Mouse (Mus musculus): ENCODE measurements around the gene Zfyve28. TPM values are rescaled to one million over a fixed set of nuclear protein-coding genes. Genes with fewer than 3 reads are reported as not detected.

Gene Zfyve28
- polyA plus RNA-seq, 1 experiment from 2014 or later: 0.37 TPM

DNA sequence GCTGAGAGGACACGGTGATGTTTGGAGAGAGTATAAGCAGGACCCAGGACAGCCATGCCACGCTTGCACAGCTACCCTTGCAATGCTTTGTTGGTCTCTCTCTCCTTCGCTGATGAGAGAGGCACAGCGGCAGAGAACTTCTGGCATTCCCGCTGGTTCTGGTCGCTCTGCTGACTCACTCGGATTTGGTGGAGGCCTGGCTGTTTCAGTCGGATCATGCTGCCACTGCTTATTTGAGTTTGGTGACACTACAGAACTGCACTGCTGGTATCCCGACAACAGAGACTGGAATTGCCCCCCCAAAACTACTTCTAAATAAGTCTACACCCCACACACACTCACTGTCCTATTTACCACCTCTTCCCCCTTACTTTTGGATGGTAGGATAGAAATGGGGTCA, 9.0 kb downstream of the Zfyve28 start:
- Histone ChIP-seq H3K4me1 (ENCODE audit: control insufficient read depth, insufficient read depth, low read length) (no peaks in the 10 kb centered on the region), H3K4me2 (replicated peaks; ENCODE audit: low read depth, low read length) (no peak overlapping the region), H3K9ac (ENCODE audit: low read depth, low read length) (no peak overlapping the region), H3K27me3 (ENCODE audit: control insufficient read depth, insufficient read depth, low read length) (peaks cover under 1% of the 10 kb centered on the region; the same call in 1 of the 2 replicates), H3K36me3 (ENCODE audit: control insufficient read depth, insufficient read depth, low read length) (no peaks in the 10 kb centered on the region), H3K9me3 (ENCODE audit: control insufficient read depth, low read length) (no peaks in the 10 kb centered on the region), H3K27ac (ENCODE audit: low read depth, low read length) (no peak overlapping the region), H3K4me3 (ENCODE audit: low read length) (no peak overlapping the region)
- 88% methylated on average over 9 of the region's 9 CpGs for WGBS
- no peak for ATAC-seq (ENCODE audit: low FRiP score, low TSS enrichment)

DNA sequence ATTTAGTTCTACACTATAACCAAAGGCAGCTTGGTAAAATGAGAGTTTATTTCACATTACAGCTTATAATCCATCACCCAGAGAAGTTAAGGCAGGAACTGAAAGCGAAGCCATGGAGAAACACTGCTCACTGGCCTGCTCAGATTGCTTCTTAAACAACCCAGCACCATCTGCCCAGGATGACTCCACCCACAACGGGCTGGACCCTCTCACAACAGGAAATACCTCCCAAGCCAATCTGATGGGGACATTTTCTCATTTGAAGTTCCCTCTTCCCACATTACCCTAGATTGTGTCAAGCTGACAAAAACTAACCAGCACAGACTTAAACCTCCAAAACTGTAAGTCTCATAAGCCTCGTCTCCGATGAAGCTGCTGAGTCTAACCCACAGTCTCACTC, 10.2 kb downstream of the Zfyve28 start:
- H3K27me3 ChIP-seq (ENCODE audit: control insufficient read depth, insufficient read depth, low read length): no peaks in the 10 kb centered on the region
- no peak overlapping the region for H3K9ac ChIP-seq (ENCODE audit: low read depth, low read length)
- no peak overlapping the region for H3K4me2 ChIP-seq (replicated peaks; ENCODE audit: low read depth, low read length)
- no peak overlapping the region for H3K27ac ChIP-seq (ENCODE audit: low read depth, low read length)
- H3K4me1 ChIP-seq (ENCODE audit: control insufficient read depth, insufficient read depth, low read length): no peaks in the 10 kb centered on the region
- H3K36me3 ChIP-seq (ENCODE audit: control insufficient read depth, insufficient read depth, low read length): no peaks in the 10 kb centered on the region
- H3K4me3 ChIP-seq (ENCODE audit: low read length): no peak overlapping the region
- WGBS: 65% methylated on average over 4 of the region's 4 CpGs
- H3K9me3 ChIP-seq (ENCODE audit: control insufficient read depth, low read length): no peaks in the 10 kb centered on the region
- no peak for ATAC-seq (ENCODE audit: low FRiP score, low TSS enrichment)

DNA sequence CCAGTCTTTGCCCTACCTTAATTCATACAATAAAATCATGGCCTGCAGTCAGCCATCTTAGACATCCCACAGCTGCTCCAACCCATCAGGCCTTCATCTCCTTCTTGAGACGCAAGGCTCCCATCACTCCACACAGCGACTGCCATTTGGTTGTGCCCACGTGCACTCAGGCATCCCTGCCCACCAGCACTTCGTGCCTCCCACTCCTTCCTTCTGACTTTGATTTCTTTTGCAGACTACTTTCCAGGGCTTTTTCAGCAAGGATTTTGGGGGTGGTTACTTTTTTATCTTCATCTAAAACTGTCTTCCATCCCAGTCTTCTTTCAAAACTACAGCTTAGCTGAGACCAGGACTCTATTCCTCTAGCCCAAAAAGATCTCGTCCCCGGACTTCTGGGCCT, 11.5 kb downstream of the Zfyve28 start:
- Histone ChIP-seq H3K4me2 (replicated peaks; ENCODE audit: low read depth, low read length) (no peak overlapping the region), H3K27me3 (ENCODE audit: control insufficient read depth, insufficient read depth, low read length) (no peaks in the 10 kb centered on the region), H3K36me3 (ENCODE audit: control insufficient read depth, insufficient read depth, low read length) (no peaks in the 10 kb centered on the region), H3K4me1 (ENCODE audit: control insufficient read depth, insufficient read depth, low read length) (no peaks in the 10 kb centered on the region), H3K9ac (ENCODE audit: low read depth, low read length) (no peak overlapping the region), H3K4me3 (ENCODE audit: low read length) (no peak overlapping the region), H3K9me3 (ENCODE audit: control insufficient read depth, low read length) (no peaks in the 10 kb centered on the region), H3K27ac (ENCODE audit: low read depth, low read length) (no peak overlapping the region)
- no peak for ATAC-seq (ENCODE audit: low FRiP score, low TSS enrichment)
- 61% methylated on average over 6 of the region's 6 CpGs for WGBS

DNA sequence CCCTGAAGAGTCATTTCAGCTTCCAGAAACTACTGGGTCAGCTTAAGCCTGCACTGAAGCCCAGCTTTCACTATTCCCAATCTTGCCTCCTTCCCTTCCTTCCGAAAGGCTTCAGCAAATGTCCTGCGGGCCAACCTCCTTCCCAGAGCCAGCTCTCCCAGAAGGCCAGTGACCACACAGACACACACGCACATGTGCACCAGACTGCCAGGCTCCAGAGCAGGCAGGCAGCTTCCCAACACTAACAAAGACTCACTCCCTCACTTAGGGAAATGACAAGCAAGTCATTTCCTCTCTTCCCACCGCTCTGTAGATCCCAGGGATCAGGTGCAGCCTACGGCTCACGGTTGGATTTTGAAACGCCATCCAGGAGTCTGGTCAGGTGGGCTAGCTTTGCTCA, 12.1 kb downstream of the Zfyve28 start:
- Histone ChIP-seq H3K27ac (ENCODE audit: low read depth, low read length) (no peak overlapping the region), H3K9me3 (ENCODE audit: control insufficient read depth, low read length) (no peaks in the 10 kb centered on the region), H3K36me3 (ENCODE audit: control insufficient read depth, insufficient read depth, low read length) (no peaks in the 10 kb centered on the region), H3K4me1 (ENCODE audit: control insufficient read depth, insufficient read depth, low read length) (no peaks in the 10 kb centered on the region), H3K4me3 (ENCODE audit: low read length) (no peak overlapping the region), H3K9ac (ENCODE audit: low read depth, low read length) (no peak overlapping the region), H3K27me3 (ENCODE audit: control insufficient read depth, insufficient read depth, low read length) (no peaks in the 10 kb centered on the region), H3K4me2 (replicated peaks; ENCODE audit: low read depth, low read length) (no peak overlapping the region)
- whole genome bisulfite sequencing: 82% methylated on average over 7 of the region's 7 CpGs
- ATAC-seq (ENCODE audit: low FRiP score, low TSS enrichment): no peak

DNA sequence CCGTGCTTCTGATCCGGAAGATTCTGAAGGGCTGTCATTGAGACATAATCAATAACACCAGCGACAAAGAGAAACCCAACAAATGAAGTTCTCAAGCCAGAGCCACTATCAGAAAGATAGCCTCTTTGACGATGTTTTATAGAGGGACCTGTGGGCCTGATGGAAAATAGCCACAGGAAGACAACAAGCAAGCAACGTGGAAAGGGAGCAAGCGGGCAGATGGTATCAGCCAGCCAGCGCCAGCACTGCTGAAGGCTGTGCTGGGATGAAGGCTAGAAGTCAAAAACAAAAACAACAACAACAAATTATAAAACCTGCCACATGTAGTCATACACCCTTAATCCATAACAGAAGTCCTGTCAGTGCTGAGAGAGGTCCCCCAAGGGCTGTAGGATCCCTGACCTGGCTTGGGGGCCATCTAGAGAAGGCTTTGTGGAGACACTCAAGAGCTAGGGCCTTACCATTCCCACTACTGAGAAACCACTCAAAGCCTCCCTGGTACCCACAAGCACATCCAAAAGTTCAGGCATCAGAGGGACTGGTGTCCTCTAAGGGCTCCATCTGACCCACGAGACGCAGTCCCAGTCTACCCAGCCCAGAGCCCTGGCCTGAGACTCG, 13.5 kb downstream of the Zfyve28 start:
- H3K4me3 ChIP-seq (ENCODE audit: low read length): no peak overlapping the region
- WGBS: 88% methylated on average over 10 of the region's 10 CpGs
- no peak overlapping the region for H3K4me2 ChIP-seq (replicated peaks; ENCODE audit: low read depth, low read length)
- no peaks in the 10 kb centered on the region for H3K36me3 ChIP-seq (ENCODE audit: control insufficient read depth, insufficient read depth, low read length)
- no peaks in the 10 kb centered on the region for H3K27me3 ChIP-seq (ENCODE audit: control insufficient read depth, insufficient read depth, low read length)
- H3K9ac ChIP-seq (ENCODE audit: low read depth, low read length): no peak overlapping the region
- ATAC-seq (ENCODE audit: low FRiP score, low TSS enrichment): no peak
- H3K4me1 ChIP-seq (ENCODE audit: control insufficient read depth, insufficient read depth, low read length): no peaks in the 10 kb centered on the region
- H3K9me3 ChIP-seq (ENCODE audit: control insufficient read depth, low read length): no peaks in the 10 kb centered on the region
- H3K27ac ChIP-seq (ENCODE audit: low read depth, low read length): no peak overlapping the region

GRCm38 (mm10) chr5:34274268-34274667, 14.0 kb downstream of the Zfyve28 start:
- no peak for ATAC-seq (ENCODE audit: low FRiP score, low TSS enrichment)
- H3K27ac ChIP-seq (ENCODE audit: low read depth, low read length): no peak overlapping the region
- no peaks in the 10 kb centered on the region for H3K9me3 ChIP-seq (ENCODE audit: control insufficient read depth, low read length)
- no peak overlapping the region for H3K4me3 ChIP-seq (ENCODE audit: low read length)
- no peaks in the 10 kb centered on the region for H3K27me3 ChIP-seq (ENCODE audit: control insufficient read depth, insufficient read depth, low read length)
- H3K36me3 ChIP-seq (ENCODE audit: control insufficient read depth, insufficient read depth, low read length): no peaks in the 10 kb centered on the region
- WGBS: 88% methylated on average over 3 of the region's 3 CpGs
- no peak overlapping the region for H3K9ac ChIP-seq (ENCODE audit: low read depth, low read length)
- no peaks in the 10 kb centered on the region for H3K4me1 ChIP-seq (ENCODE audit: control insufficient read depth, insufficient read depth, low read length)
- no peak overlapping the region for H3K4me2 ChIP-seq (replicated peaks; ENCODE audit: low read depth, low read length)

DNA sequence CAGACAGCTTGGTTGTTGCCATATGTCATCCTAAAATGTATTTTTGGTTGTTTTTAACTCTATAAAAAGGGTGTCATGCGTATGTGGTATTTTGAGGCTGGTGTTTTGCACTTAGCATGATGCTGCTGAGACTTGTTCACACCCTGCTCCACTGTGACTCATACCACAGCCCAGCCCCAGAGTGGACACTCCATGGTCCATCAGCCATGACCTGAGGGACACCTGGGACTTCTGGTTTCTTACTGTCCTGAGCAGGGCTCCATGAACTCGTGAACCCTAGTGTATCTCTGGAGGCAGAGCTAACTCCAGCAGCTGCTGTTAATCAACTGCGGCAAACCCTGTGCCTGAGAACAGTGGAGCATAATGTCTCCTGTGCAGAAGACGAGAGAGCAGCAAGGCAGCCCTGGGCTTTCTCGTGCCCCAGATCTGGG, 15.0 kb downstream of the Zfyve28 start:
- no peak for ATAC-seq (ENCODE audit: low FRiP score, low TSS enrichment)

DNA sequence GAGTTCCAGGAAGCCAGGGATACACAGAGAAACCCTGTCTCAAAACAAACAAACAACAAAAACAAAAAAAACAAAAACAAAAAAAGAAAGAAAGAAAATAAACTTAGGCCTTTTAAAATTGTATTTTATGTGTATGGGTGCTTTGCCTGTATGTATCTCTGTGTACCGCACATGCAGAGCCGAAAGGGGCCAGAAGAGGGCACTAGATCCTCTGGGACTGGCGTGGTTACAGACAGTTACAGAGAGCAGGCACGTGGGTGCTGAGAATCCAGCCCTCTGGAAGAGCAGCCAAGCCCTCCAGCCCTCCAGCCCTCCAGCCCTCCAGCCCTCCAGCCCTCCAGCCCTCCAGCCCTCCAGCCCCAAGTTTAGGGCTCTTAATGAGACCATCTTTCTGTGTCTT, 16.5 kb downstream of the Zfyve28 start:
- Histone ChIP-seq H3K36me3 (ENCODE audit: control insufficient read depth, insufficient read depth, low read length) (no peaks in the 10 kb centered on the region), H3K9ac (ENCODE audit: low read depth, low read length) (no peak overlapping the region), H3K4me1 (ENCODE audit: control insufficient read depth, insufficient read depth, low read length) (no peaks in the 10 kb centered on the region), H3K9me3 (ENCODE audit: control insufficient read depth, low read length) (no peaks in the 10 kb centered on the region), H3K4me2 (replicated peaks; ENCODE audit: low read depth, low read length) (no peak overlapping the region), H3K27me3 (ENCODE audit: control insufficient read depth, insufficient read depth, low read length) (no peaks in the 10 kb centered on the region), H3K27ac (ENCODE audit: low read depth, low read length) (no peak overlapping the region), H3K4me3 (ENCODE audit: low read length) (no peak overlapping the region)
- WGBS: 14% methylated on average over 4 of the region's 4 CpGs
- ATAC-seq (ENCODE audit: low FRiP score, low TSS enrichment): no peak

More for the DNA sequence above, 15.0 kb downstream of the Zfyve28 start:
- no peaks in the 10 kb centered on the region for H3K4me1 ChIP-seq (ENCODE audit: control insufficient read depth, insufficient read depth, low read length)
- H3K27me3 ChIP-seq (ENCODE audit: control insufficient read depth, insufficient read depth, low read length): no peaks in the 10 kb centered on the region
- WGBS: 54% methylated on average over 5 of the region's 5 CpGs
- H3K9ac ChIP-seq (ENCODE audit: low read depth, low read length): no peak overlapping the region
- H3K4me2 ChIP-seq (replicated peaks; ENCODE audit: low read depth, low read length): no peak overlapping the region
- H3K4me3 ChIP-seq (ENCODE audit: low read length): no peak overlapping the region
- H3K27ac ChIP-seq (ENCODE audit: low read depth, low read length): no peak overlapping the region
- no peaks in the 10 kb centered on the region for H3K9me3 ChIP-seq (ENCODE audit: control insufficient read depth, low read length)
- no peaks in the 10 kb centered on the region for H3K36me3 ChIP-seq (ENCODE audit: control insufficient read depth, insufficient read depth, low read length)

DNA sequence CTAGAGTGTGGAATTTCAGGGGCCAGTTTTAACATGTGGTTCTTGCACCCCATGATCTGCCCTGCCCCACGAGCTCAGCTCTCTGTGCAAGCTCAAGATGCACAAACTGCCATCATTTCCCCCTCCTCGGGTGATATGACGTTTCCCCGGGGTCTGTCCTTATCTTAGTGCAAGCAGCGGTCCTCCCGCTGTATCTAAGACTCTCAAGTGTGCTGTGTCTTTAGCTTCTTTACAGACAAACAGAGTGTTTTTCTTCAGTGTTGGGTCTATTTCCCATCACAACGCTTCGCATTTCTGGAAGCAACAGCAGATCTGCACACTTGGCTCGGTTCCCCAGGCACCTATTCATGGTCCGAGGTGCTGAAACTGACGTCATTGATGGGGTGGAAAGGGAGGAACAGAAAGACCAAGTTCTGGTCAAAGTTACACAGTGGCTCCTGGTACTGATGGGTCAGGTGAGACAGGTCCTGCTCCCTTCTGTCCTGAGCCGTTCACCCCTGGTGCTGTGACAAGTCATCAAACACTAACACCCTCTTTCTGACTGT, 18.3 kb downstream of the Zfyve28 start:
- no peaks in the 10 kb centered on the region for H3K27me3 ChIP-seq (ENCODE audit: control insufficient read depth, insufficient read depth, low read length)
- no peaks in the 10 kb centered on the region for H3K36me3 ChIP-seq (ENCODE audit: control insufficient read depth, insufficient read depth, low read length)
- no peaks in the 10 kb centered on the region for H3K4me1 ChIP-seq (ENCODE audit: control insufficient read depth, insufficient read depth, low read length)
- no peak overlapping the region for H3K9ac ChIP-seq (ENCODE audit: low read depth, low read length)
- H3K4me3 ChIP-seq (ENCODE audit: low read length): no peak overlapping the region
- 61% methylated on average over 12 of the region's 12 CpGs for WGBS
- no peaks in the 10 kb centered on the region for H3K9me3 ChIP-seq (ENCODE audit: control insufficient read depth, low read length)
- no peak overlapping the region for H3K4me2 ChIP-seq (replicated peaks; ENCODE audit: low read depth, low read length)
- H3K27ac ChIP-seq (ENCODE audit: low read depth, low read length): no peak overlapping the region
- no peak for ATAC-seq (ENCODE audit: low FRiP score, low TSS enrichment)
